ENCODE assay signal across 8 mouse cellular contexts in the genomic region with DNA sequence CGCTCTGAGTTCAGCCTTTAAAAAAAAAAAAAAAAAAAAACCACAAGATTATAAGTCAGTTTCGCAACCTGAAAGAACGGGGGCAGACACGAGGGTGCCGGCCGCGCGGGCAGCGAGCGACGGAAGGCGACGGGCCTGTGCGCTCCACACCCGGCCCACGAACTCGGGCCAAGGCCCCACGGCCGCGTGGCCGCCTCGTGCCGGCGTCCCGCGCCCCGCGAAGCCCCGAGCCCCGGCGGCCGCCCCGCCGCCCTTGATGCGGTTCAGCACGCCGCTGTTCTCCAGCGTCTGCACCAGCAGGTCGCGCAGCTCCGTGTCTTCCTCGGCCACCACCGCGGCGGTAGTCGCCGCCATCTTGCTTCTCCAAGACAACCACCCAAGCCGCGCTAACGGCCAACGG. TPM values are rescaled to one million over a fixed set of nuclear protein-coding genes. Genes with fewer than 3 reads are reported as not detected.
DNase-seq lines count a peak whose midpoint lies in the region; ATAC-seq and TF ChIP-seq lines count a peak whose summit lies in the region.
"Not testable (repeated sequence)": the region's sequence is repeated elsewhere in the genome, so short reads cannot be mapped to it uniquely, and the experiment has no call there.

Gene Tagap1 (minus strand): TSS at position 381 of the 400 bp plus-strand sequence.

- peak within 1 kb of the TSS; percentile 57 for H3K9ac ChIP-seq in hindbrain, embryonic 16.5 days (ENCODE audit: low read depth, low read length)
- H3K9ac ChIP-seq in lung, postnatal 0 days (replicated peaks; ENCODE audit: low read depth) = not testable (repeated sequence)

- H3K4me2 ChIP-seq in hindbrain, embryonic 16.5 days (ENCODE audit: low read length) = peak within 1 kb of the TSS; percentile 49
- H3K4me2 ChIP-seq in lung, postnatal 0 days (replicated peaks; ENCODE audit: low read depth, low read length) = peak within 1 kb of the TSS; percentile 42

- H3K9me3 ChIP-seq in hindbrain, embryonic 16.5 days (ENCODE audit: control insufficient read depth, low read length); lung, postnatal 0 days (ENCODE audit: low read length): not testable (repeated sequence)

- TF ChIP-seq CTCF in lung, postnatal 0 days (IDR thresholded peaks at IDR 0.05) = not testable (repeated sequence)

- not testable (repeated sequence) for H3K36me3 ChIP-seq in hindbrain, embryonic 16.5 days (ENCODE audit: control insufficient read depth, insufficient read depth, low read length); lung, postnatal 0 days (ENCODE audit: insufficient read depth, low read length)

- H3K4me1 ChIP-seq in hindbrain, embryonic 16.5 days (ENCODE audit: control insufficient read depth, insufficient read depth, low read depth, low read length); lung, postnatal 0 days (ENCODE audit: insufficient read depth, low read depth, low read length): not testable (repeated sequence)

- not testable (repeated sequence) for H3K27me3 ChIP-seq in hindbrain, embryonic 16.5 days (replicated peaks; ENCODE audit: control insufficient read depth, insufficient read depth, low read length); lung, postnatal 0 days (replicated peaks; ENCODE audit: insufficient read depth, low read length)

- DNase-seq in T-cell, adult 2 months (ENCODE audit: low spot score) = peak; percentile 45
- peak; percentile 6 for DNase-seq in embryo, embryonic 10 days (ENCODE audit: low spot score)
- peak; percentile 25 for DNase-seq in gastrocnemius, postnatal 25 days
- peak; percentile 22 to 57 for DNase-seq in left cerebral cortex, adult 18-20 months (ENCODE audit: low spot score in 2 of 2)
- DNase-seq in lung, postnatal 0 days (ENCODE audit: low spot score) = peak; percentile 4
- DNase-seq in thymus, postnatal 14 days = peak; percentile 68

- peak within 1 kb of the TSS; percentile 47 for H3K4me3 ChIP-seq in hindbrain, embryonic 16.5 days (ENCODE audit: low read length)
- H3K4me3 ChIP-seq in lung, postnatal 0 days (ENCODE audit: low read depth, low read length) = peak within 1 kb of the TSS; percentile 43

- peak; percentile 48 for ATAC-seq in hindbrain, embryonic 16.5 days
- ATAC-seq in lung, postnatal 0 days = peak; percentile 21
- not testable (repeated sequence) for ATAC-seq in neutrophil, adult 5-6 weeks (ENCODE audit: extremely low read depth, insufficient number of reproducible peaks, low FRiP score, poor library complexity, severe bottlenecking)

- TF ChIP-seq EP300 in lung, postnatal 0 days (IDR thresholded peaks at IDR 0.05) = not testable (repeated sequence)

- 1% methylated on average over 35 of the region's 51 CpGs for WGBS in hindbrain, embryonic 16.5 days
- under 1% methylated on average over 37 of the region's 51 CpGs for WGBS in lung, postnatal 0 days

- H3K27ac ChIP-seq in hindbrain, embryonic 16.5 days (ENCODE audit: low read depth, low read length) = peak within 1 kb of the TSS; percentile 56
- H3K27ac ChIP-seq in lung, postnatal 0 days (ENCODE audit: low read length) = not testable (repeated sequence)

RNA-seq across cellular contexts. Expression of gene Tagap1, which starts in this region (rescaled TPM):
- total RNA-seq in gastrocnemius, postnatal 25 days (2021) = 10 to 100 TPM; 11.5 to 11.9 TPM
- 50.3 and 51.4 TPM in 2 replicates for polyA plus RNA-seq in hindbrain, embryonic 16.5 days (2015; fragmentation: Nextera tagmentation; extraction: Ambion mirVana)
- 10 to 100 TPM; 32.2 to 32.9 TPM for total RNA-seq in left cerebral cortex, adult 18-20 months (2021)
- polyA plus RNA-seq in lung, postnatal 0 days (2015; fragmentation: Nextera tagmentation; extraction: Ambion mirVana) = 22.1 and 24.1 TPM in 2 replicates
- total RNA-seq in neutrophil, adult 5-6 weeks (2017) = 33.5 and 39.3 TPM in 2 replicates

Comparison
In these comparisons a context has a peak if more than half of its experiments do, and no peak if none do; other contexts are left out.
1. DNase-seq: peak in every context shown above with its lines; median percentile 68 in thymus, postnatal 14 days; 45 in T-cell, adult 2 months; 40 in left cerebral cortex, adult 18-20 months; 25 in gastrocnemius, postnatal 25 days; 6 in embryo, embryonic 10 days; 4 in lung, postnatal 0 days.